Mouse (Mus musculus) liver, adult 2 months (tissue): ENCODE measurements around the gene Npepl1.

Source experiments
- CTCF ChIP-seq: fragments of 200-500 bp; IDR thresholded peaks from 2 replicates; pipeline ENCODE4 v1.5.1; 2011; ENCODE audit warnings: low read depth, low read length, control low read depth
- POLR2A ChIP-seq: fragments of 200-500 bp; IDR thresholded peaks from 2 replicates; pipeline ENCODE4 v1.6.1; 2011; ENCODE audit warnings: low read length, control low read depth; ENCODE audit not compliant: insufficient read depth; ENCODE audit errors: extremely low read depth

DNA sequence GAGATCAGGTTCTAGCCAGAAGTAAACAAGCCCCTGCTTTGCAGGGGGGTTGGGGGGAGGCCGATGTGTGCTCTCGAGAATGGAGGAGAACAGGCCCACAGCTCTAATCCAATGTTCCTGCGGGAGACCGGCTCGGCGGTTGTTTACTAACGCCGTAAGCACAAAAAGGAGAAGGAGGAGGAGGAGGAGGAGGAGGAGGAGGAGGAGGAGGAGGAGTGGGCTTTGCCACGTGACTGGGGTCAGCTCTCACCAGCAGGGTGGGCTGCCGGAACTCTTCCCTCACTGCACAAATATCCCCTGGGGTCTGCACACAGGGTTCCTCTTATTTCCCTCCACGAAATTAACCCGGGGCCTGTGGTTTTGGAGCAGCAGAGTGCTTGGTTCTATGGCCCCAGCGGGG, 35.5 kb upstream of the Npepl1 start:
- TF ChIP-seq POLR2A (no peak), CTCF (no peak)
